Mouse (Mus musculus): ENCODE measurements around the gene Nrf1. TPM values are rescaled to one million over a fixed set of nuclear protein-coding genes. Genes with fewer than 3 reads are reported as not detected.

The Nrf1 gene
- total RNA-seq, 2 experiments from 2014 or later, result 12.2 to 14.0 TPM

GRCm38 (mm10) chr6:30172441-30172819 lies 124.6 kb downstream of the Nrf1 start:
- intact Hi-C loops (cut with DNase I), result no loop called here
- no peak for DNase-seq (ENCODE audit: low spot score)

GRCm38 (mm10) chr6:30172820-30173550 lies 125.2 kb downstream of the Nrf1 start:
- intact Hi-C loops (cut with DNase I), result no loop called here
- DNase-seq (ENCODE audit: low spot score), result no peak

- intact Hi-C loops (cut with DNase I), result no loop called here
- no peak for DNase-seq (ENCODE audit: low spot score)
Observed at GRCm38 (mm10) chr6:30173551-30174460, 126.0 kb downstream of the Nrf1 start.

GRCm38 (mm10) chr6:30174461-30175224 lies 126.9 kb downstream of the Nrf1 start:
- intact Hi-C loops (cut with DNase I), result no loop called here
- no peak for DNase-seq (ENCODE audit: low spot score)

GRCm38 (mm10) chr6:30175225-30175917 lies 127.6 kb downstream of the Nrf1 start:
- intact Hi-C loops (cut with DNase I), result no loop called here
- DNase-seq (ENCODE audit: low spot score), result no peak

GRCm38 (mm10) chr6:30175918-30176421 lies 128.2 kb downstream of the Nrf1 start:
- no peak for DNase-seq (ENCODE audit: low spot score)
- intact Hi-C loops (cut with DNase I), result no loop called here

- intact Hi-C loops (cut with DNase I), result no loop called here
- DNase-seq (ENCODE audit: low spot score), result no peak
Observed at GRCm38 (mm10) chr6:30176496-30176895, 128.7 kb downstream of the Nrf1 start.

- no peak for DNase-seq (ENCODE audit: low spot score)
- intact Hi-C loops (cut with DNase I), result no loop called here
Observed at GRCm38 (mm10) chr6:30177305-30177704, 129.5 kb downstream of the Nrf1 start.

- no peak for DNase-seq (ENCODE audit: low spot score)
- intact Hi-C loops (cut with DNase I), result no loop called here
Observed at GRCm38 (mm10) chr6:30178023-30178639, 130.3 kb downstream of the Nrf1 start.

GRCm38 (mm10) chr6:30179046-30179445 lies 131.3 kb downstream of the Nrf1 start:
- no peak for DNase-seq (ENCODE audit: low spot score)
- intact Hi-C loops (cut with DNase I), result no loop called here

- intact Hi-C loops (cut with DNase I), result no loop called here
- DNase-seq (ENCODE audit: low spot score), result no peak
Observed at GRCm38 (mm10) chr6:30180321-30180720, 132.5 kb downstream of the Nrf1 start.

- intact Hi-C loops (cut with DNase I), result no loop called here
- no peak for DNase-seq (ENCODE audit: low spot score)
Observed at GRCm38 (mm10) chr6:30182038-30182437, 134.2 kb downstream of the Nrf1 start.

- intact Hi-C loops (cut with DNase I), result no loop called here
- DNase-seq (ENCODE audit: low spot score), result no peak
Observed at GRCm38 (mm10) chr6:30183624-30184023, 135.8 kb downstream of the Nrf1 start.

GRCm38 (mm10) chr6:30195656-30196055 lies 147.9 kb downstream of the Nrf1 start:
- intact Hi-C loops (cut with DNase I), result no loop called here

GRCm38 (mm10) chr6:30196143-30196542 lies 148.4 kb downstream of the Nrf1 start:
- intact Hi-C loops (cut with DNase I), result no loop called here
- no peak for DNase-seq (ENCODE audit: low spot score)

More at GRCm38 (mm10) chr6:30195656-30196055, 147.9 kb downstream of the Nrf1 start:
- DNase-seq (ENCODE audit: low spot score), result no peak

Measured in heart, postnatal 25 days (tissue).